Mouse (Mus musculus): Measurements from ENCODE around the gene Tmem132d.

Gene Tmem132d

GRCm38 (mm10) chr5:128424636-128425035 is 8.2 kb downstream of the Tmem132d start:
- TF ChIP-seq GATA4 (IDR thresholded peaks at IDR 0.05; ENCODE audit: insufficient replicate concordance, low read length) = no peak

GRCm38 (mm10) chr5:128424213-128424612 is 8.7 kb downstream of the Tmem132d start:
- TF ChIP-seq GATA4 (IDR thresholded peaks at IDR 0.05; ENCODE audit: insufficient replicate concordance, low read length) = no peak

GRCm38 (mm10) chr5:128422090-128422489 is 10.8 kb downstream of the Tmem132d start:
- TF ChIP-seq GATA4 (IDR thresholded peaks at IDR 0.05; ENCODE audit: insufficient replicate concordance, low read length) = no peak

- TF ChIP-seq GATA4 (IDR thresholded peaks at IDR 0.05; ENCODE audit: insufficient replicate concordance, low read length) = no peak
Measured at GRCm38 (mm10) chr5:128418149-128418710, 14.6 kb downstream of the Tmem132d start.

- no peak for TF ChIP-seq GATA4 (IDR thresholded peaks at IDR 0.05; ENCODE audit: insufficient replicate concordance, low read length)
Measured at GRCm38 (mm10) chr5:128414056-128414455, 18.8 kb downstream of the Tmem132d start.

GRCm38 (mm10) chr5:128412306-128412705 is 20.6 kb downstream of the Tmem132d start:
- no peak for TF ChIP-seq GATA4 (IDR thresholded peaks at IDR 0.05; ENCODE audit: insufficient replicate concordance, low read length)

- TF ChIP-seq GATA4 (IDR thresholded peaks at IDR 0.05; ENCODE audit: insufficient replicate concordance, low read length) = no peak
Measured at GRCm38 (mm10) chr5:128407546-128407945, 25.3 kb downstream of the Tmem132d start.

- TF ChIP-seq GATA4 (IDR thresholded peaks at IDR 0.05; ENCODE audit: insufficient replicate concordance, low read length) = no peak
Measured at GRCm38 (mm10) chr5:128405071-128405470, 27.8 kb downstream of the Tmem132d start.

- no peak for TF ChIP-seq GATA4 (IDR thresholded peaks at IDR 0.05; ENCODE audit: insufficient replicate concordance, low read length)
Measured at GRCm38 (mm10) chr5:128404223-128404622, 28.7 kb downstream of the Tmem132d start.

- no peak for TF ChIP-seq GATA4 (IDR thresholded peaks at IDR 0.05; ENCODE audit: insufficient replicate concordance, low read length)
Measured at GRCm38 (mm10) chr5:128392372-128392771, 40.5 kb downstream of the Tmem132d start.

GRCm38 (mm10) chr5:128389665-128390064 is 43.2 kb downstream of the Tmem132d start:
- no peak for TF ChIP-seq GATA4 (IDR thresholded peaks at IDR 0.05; ENCODE audit: insufficient replicate concordance, low read length)

- no peak for TF ChIP-seq GATA4 (IDR thresholded peaks at IDR 0.05; ENCODE audit: insufficient replicate concordance, low read length)
Measured at GRCm38 (mm10) chr5:128388358-128389141, 44.3 kb downstream of the Tmem132d start.

GRCm38 (mm10) chr5:128369814-128370213 is 63.1 kb downstream of the Tmem132d start:
- TF ChIP-seq GATA4 (IDR thresholded peaks at IDR 0.05; ENCODE audit: insufficient replicate concordance, low read length) = no peak

- TF ChIP-seq GATA4 (IDR thresholded peaks at IDR 0.05; ENCODE audit: insufficient replicate concordance, low read length) = no peak
Measured at GRCm38 (mm10) chr5:128369111-128369510, 63.8 kb downstream of the Tmem132d start.

- TF ChIP-seq GATA4 (IDR thresholded peaks at IDR 0.05; ENCODE audit: insufficient replicate concordance, low read length) = no peak
Measured at GRCm38 (mm10) chr5:128365261-128365985, 67.5 kb downstream of the Tmem132d start.
